Mouse (Mus musculus) activated CD4-positive, CD25-positive, alpha-beta regulatory T cell, adult 4 months (primary cell): ENCODE data around the gene Lgr4. TPM values are rescaled to one million over a fixed set of nuclear protein-coding genes. Genes with fewer than 3 reads are reported as not detected.

Source experiments
- ATAC-seq: one replicate; pipeline ENCODE4 v1.8.0; 2017
- polyA plus RNA-seq, 2 experiments: library from polyadenylated mRNA; unstranded; fragments of 100-300 nt; shearing (Covaris generic); gene quantifications; one replicate each; pipeline ENCODE4 v1.2.1; 2017

Gene Lgr4
- polyA plus RNA-seq, 2 experiments from 2014 or later = 0.42 TPM; not detected in 1

DNA sequence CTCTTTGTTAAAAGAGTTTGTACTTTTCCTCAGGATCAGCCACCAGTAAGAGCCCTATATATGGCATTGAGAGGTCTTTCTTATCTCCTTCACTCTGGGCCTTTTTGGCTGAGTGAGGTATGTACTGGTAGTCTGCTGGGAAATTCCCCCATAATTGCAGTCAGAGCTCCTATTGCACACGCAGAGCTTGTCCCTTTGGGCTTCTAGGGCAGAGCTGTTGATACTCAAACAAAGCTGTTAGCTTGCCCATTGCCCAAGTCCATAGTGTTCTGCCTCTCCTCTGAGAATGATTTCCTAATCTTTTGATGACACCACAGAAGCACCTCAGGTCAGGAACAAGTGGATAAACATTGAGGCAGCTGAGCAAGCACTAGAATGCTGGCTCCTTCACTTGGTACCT is 67.5 kb downstream of the Lgr4 start:
- ATAC-seq = no peak

DNA sequence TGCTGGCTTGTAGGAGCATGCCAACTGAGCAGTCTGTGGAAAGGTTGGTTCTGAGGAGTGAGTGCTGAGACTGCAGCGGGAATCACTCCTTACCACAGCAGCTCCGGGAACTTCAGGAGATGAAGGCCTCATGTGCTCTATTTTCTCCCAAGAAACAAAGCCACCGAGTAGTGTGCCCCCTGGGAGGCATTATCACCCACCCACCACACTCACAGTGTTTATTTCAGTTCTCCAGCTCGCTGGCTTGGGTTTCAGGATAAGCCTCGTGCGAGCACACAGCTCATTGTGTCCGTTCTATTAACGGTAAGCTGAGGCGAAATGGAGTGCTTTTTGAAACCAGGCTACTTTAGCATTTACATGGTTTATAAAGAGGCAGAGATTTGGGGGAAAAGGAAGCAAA is 68.1 kb downstream of the Lgr4 start:
- no peak for ATAC-seq

DNA sequence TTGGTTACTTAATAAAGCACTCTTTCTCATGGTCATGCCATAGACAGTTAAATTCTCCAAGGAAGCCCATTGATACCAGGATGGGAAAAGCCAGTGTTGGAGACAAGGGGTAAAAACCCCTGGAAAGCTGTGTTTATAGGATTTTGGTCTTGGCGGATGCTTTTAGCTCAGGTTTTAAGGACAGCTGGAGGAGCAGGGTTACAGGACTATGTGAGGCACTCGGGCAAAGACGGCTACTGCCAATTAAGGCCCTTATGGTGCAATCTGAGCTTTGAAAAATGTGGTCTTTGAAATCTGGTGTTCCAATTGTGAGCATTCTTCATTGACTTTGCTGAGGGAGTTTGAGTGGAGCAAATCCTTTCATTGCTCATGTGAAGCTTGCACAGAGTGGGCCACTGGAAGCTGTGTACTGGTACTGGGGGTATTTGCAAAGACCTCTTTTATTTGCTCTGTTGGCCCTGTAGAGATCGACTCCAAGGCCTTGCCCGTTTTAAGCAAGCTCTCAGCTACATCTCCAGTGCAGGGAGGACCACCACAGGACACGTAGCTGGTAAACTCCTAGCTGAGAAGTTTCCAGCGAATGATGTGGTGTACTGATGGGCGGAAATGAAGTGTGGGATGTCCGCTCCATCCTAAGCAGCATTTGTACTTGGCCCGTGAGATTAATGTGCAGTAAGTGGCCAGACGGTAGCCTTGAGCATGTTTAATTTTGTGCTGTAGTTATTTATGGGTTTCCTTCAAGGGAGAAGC is 68.8 kb downstream of the Lgr4 start:
- no peak for ATAC-seq

DNA sequence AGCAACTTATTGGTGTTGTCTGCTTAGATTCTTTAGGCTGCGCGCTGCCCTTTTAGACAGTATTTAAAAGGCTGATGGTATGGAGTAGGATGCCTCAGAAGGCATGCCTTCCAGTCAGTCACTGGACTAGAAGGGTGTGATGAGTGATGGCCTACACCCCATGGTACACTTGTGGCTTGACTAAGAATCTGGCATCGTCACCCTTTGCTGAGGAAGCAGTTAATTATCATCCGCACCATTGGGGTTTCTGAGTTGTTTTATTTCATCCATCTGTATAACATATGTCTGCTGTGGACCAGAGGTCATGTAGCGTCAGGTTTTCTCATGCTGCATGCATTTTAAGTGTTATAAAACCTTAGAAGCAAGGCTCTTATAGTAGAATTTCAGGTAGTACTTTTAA is 70.5 kb downstream of the Lgr4 start:
- ATAC-seq = no peak

DNA sequence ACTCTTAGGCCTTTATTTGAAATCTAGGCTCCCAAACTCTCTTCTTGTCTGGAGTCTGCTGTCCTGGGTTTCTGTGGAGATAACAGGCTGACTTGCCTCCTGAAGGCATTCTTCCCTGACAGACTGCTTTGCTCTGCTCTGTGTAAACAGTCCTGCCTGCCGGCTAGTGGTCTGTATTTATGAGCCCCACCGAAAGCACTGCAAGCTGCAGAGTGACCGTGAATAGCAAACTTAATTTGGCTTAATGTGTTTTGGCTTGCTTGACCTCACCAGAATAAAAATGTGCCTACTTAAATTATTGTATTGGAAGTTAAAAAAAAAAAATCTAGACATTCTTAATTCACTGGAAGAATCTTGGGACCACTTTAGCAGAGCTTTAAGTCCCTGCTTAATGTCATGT is 71.7 kb downstream of the Lgr4 start:
- ATAC-seq = no peak

DNA sequence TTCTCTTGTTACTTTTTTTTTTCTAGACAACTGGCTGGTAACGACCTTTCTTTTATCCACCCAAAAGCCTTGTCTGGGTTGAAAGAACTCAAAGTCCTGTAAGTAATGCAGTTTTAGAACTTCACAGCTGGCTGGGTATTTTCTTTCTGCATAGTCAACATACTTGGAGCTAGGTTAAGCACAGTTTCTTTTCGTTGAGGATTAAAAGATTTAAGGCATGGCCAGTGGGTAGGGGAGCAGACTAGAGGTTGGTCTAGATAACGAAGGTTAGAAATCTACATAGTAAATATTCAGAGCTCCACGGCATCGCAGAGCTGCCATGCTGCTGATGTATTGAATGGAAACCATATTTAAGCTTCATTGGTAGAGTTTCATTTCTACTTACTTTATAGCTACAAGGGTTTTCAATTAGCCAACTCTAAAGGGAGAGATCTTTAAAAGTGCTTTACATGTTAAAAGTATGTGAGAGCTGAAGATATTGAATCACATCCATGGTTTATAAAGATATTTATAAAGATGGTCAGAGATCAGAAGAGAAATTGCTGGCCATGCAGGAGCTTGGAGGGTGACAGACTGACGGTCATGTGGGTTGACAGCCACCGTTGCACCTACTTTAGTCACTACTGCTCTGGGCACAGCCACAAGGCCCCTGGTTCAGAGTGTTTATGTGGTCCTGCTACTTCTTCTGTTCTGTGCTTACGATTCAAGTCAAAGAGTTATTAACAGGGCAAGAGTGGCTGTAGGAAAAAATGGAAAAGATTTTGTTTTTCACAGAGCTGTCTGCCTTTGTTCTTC is 72.4 kb downstream of the Lgr4 start:
- no peak for ATAC-seq

DNA sequence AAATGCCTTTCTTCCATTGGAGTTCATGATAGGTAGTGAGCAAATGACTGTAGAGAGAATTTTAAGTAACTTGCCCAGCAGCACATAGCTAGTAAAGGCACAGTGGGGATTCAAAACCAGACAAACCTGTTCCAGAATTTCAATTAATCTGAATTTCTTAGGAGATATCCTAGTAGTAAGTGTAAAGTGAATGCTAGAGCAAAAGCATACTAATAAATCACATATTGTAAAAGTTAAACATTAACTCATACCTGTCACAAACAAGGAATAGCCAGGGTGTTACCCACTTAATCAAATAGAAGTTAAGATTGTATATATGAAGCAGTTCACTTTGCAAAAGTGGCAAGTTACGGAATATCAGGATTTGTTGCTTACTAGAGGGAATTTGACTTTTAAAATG is 74.3 kb downstream of the Lgr4 start:
- no peak for ATAC-seq

DNA sequence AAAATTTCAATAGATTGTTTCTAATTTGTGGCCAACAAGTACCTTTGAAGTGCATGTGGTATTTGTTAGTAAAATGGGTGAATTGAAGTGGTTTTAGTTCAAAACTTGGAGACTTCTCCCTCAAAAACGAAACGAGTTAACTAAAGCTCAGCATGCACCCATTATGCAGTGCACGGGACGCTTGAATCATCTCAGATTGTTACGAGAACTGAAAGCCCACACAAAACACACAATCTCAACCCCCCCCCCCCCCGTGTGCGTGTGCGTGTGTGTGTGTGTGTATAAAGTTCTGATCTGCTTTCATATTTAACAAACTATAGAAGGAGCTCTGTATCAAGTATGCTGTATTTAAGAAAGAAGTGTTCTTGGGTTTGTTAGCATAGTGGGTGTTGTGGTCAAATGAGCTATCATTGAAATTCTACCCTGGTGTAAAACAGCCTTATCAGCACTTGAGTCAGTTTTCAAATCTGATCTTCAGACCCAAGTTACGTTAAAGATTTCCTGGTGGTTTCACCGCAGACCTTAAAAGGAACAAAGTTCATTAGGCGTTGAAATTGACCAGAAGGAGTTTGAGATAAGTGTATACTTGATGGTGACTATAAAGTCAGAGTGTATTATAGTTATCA is 75.1 kb downstream of the Lgr4 start:
- no peak for ATAC-seq

DNA sequence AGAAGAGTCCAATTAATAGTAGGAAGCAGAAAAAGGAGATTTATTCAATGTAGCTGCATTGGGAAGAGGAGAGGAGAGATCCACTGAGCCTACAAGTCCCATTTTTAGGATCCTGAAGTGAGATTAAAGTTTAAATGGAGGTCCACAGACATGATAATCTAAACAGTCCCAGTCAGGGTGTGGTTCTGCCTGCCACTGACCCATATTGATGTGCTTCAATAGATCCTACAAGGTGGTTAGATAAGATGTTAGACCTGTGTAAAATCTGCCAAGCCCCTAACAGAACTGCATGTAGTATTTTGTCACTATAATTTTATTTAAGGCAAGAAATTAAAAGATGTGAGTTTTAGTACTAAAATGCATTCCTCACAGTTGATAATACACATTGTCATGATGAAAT is 76.0 kb downstream of the Lgr4 start:
- no peak for ATAC-seq

DNA sequence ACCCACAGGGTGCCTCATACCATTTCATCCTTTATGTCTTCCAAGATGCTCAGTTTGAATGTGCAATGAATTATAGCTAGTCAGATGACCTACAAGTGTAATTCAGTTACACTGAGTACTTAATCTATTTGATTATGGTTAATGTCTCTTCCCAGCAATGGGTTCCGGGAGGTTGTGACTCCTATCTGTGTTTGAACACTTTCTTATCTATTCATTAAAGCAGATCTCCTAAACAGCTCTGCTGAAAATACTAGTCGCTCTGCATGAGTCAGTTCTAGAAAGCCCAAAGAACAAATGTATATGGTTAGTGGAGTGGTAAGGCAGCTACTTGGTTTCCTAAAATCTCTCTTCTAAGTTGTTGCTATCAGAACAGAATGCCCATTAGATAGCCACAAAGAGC is 77.6 kb downstream of the Lgr4 start:
- no peak for ATAC-seq

DNA sequence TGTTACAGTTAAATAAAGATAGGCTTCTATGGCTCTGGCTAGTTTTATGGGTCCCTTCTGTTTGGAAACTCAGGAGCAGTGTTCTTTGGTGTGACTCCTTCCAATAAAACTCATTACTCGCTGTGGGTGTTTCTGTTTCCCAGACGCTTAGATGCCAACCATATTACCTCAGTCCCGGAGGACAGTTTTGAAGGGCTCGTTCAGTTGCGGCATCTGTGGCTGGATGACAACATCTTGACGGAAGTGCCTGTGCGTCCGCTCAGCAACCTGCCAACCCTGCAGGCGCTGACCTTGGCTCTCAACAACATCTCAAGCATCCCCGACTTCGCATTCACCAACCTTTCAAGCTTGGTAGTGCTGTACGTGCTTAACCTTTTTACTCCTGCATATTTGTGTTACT is 79.0 kb downstream of the Lgr4 start:
- ATAC-seq = no peak

DNA sequence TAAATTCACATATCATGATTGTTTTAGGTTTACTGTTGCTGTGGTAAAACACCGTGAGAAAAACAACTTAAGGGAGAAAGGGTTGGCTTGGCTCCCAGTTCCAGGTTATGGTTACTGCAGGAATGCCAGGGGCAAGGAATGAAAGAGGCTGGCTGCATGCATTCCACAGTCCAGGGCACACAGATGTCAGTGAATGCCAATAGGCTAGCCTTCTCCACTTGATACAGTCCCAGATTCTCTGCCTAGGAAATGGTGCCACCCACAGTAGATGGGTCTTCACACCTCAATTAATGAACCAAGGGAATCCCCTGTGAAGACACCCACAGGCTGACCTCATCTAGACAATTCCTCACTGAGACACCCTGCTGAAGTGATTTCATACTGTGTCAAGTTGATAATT is 87.2 kb downstream of the Lgr4 start:
- ATAC-seq = no peak

DNA sequence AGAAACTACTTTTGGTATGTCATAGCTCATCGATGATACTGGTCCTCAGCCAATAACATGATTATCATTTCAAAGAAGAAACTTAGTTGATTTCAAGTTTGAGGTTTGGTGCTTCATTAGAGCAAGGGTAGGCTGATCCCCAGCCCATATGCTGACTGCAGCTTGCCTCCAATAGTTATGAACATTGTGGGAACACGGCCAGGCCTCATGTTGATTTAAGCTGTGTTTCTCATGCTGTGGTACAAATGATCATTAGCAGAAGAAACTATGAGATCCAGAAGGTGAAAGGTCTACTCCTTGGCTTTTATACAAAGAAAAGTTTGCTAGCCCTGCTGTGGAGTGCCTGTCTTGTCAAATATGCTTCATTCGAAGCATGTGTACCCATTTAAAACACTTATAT is 87.7 kb downstream of the Lgr4 start:
- ATAC-seq = no peak

DNA sequence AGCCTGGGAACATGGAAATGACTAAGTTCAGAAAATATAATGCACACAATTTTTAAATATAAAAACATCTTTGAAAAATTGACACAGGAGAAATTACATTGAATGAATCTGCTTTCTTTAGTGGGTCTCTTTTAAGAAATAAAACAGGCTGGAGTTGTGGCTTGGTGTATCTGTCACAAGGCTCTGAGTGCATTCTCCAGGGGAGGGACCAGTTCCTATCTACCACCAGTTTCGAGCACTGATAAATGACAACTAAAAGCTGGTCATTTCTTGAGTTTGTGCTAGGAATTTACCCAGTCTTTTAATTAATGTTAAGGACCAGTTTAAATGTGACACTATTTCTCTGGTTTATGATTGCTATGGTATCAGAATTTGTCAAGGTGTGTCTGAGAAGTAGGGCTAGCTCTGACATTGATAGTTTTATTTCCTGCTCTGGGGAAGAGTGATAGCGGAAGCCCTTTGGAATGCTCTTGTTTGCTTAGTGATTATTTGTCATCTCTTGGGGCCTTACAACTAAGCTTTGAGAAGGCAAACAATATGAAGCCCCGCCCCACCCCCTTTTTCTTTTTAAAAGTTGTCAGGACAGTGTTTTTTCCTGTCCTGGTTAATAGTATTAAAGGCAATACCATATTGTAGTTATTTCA is 88.3 kb downstream of the Lgr4 start:
- no peak for ATAC-seq

DNA sequence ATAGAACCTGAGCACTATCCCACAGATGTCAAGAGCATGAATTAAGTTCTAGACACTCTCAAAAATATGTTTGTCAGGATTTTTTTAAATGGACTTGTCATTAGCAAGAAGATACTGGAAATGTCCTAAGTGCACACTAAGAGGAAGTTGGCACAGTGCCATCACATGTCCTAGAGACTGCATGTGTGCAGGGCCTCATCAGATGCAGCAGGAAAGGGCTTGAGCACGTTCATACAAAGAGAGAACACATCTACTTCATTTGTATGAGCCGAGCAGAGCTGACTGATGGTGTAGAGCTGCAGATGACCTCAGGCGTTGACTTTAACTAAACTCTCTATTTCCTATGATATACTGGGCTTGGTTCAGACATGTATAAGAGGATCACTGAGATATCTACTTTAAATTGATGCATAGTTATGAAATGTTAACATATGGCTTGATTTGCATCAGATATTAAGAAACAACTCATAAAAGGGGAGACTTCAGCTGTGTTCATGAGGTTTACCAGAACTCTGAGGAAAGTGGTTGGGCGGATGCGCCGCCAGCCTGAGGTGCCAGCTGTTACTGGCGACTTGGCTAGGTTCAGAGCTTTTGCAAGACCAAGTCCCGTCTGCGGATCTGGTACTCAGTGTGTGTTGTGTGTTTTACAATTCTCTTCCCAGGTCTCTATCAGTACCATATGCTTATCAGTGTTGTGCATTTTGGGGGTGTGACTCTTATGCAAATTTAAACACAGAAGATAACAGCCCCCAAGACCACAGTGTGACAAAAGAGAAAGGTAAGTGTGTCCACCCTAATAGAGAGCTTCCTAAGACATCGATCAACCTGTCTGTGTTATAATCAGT is 90.2 kb downstream of the Lgr4 start:
- ATAC-seq = no peak

DNA sequence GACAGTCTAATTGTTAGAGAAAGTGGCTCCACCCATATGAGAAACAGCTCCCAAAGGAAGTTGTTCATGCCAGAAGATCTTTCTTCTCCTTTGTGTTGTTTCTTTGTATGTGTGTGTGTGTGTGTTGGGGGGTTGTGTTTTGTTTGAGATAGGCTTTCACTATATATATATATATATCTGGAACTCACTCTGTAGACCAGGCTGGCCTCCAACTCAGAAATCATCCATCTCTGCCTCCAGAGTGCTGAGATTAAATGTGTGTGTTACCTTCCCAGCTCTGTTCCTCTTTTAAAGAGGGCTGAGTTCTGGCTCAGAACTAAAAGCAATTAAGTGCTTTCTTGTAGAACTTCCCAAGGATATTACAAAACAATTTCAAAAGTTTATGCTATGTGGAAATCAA is 92.0 kb downstream of the Lgr4 start:
- no peak for ATAC-seq

DNA sequence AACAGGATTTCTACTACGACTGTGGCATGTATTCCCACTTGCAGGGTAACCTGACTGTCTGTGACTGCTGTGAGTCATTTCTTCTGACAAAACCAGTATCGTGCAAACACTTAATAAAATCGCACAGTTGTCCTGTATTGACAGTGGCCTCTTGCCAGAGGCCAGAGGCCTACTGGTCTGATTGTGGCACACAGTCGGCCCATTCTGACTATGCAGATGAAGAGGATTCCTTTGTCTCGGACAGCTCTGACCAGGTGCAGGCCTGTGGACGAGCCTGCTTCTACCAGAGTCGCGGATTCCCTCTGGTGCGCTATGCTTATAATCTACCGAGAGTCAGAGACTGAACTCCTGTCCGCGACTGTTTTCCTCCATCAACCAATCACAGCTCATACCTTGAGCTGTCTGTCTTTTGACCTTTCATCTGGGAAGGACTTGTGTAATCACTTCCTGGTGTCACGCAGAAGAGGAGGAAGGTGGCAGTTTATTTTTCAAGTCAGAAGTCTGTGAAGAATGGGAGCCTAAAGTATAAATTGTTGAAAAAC is 94.8 kb downstream of the Lgr4 start:
- ATAC-seq = no peak

DNA sequence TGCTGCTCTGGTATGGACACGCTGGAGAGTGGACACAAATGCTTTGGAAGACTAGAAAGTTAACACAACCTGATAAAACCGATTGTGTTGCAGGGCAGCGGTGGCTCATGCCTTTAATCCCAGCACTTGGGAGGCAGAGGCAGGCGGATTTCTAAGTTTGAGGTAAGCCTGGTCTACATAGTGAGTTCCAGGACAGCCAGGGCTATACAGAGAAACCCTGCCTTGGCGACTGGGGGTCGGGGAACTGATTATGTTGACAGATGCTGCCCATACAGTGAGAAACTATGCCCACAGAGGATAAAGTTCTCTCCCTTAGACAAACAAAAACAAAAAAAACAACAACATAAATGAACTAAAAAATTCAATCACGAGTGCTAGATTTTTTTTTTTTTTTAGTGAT is 99.6 kb downstream of the Lgr4 start:
- ATAC-seq = no peak

DNA sequence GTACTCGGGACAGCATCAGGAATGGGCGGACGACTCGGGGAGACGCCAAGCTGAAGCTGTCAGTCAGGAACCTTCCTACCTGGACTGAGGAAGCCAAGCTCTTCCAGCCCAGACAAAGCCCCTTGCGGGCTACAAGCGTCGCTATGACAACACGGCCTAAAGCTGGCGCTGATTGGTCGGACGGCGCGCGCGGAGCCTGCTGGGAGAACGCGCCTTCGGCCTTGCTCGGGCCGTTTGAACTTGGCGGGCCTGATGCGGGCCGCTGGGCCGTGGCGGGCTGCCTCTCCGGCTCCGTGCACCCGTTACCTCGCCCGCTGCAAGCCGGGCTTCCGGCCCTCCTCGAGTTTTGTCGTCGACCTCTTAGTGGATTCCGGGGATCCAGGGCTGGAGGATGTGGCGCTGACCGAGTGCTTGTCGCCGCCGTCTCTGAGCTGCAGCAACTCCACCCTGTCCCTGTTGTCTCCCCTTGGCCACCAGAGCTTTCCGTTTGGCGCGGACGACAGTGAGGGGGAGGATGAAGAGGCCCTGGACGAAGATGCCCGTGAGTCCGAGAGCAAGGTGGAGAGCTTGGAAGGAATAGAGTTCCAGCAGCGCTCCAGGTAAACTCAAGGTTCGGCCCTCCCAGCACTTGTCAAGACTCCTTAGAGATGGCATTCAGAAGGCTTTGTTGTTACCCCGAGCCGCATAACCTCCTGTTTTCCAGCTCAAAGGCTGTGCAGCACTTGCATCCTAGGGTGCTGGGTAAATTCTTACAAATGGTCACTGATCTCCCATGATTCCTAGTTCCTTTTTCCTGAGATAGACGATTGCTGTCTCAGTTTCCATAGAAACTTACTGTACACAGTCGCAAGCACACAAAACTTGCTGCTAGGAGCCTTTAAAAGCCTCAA is 100.4 kb downstream of the Lgr4 start, which contains the start of gene Ccdc34:
TSS of gene Ccdc34 (plus strand) at position 202 of the 890 bp plus-strand sequence.
- peak; percentile 96 for ATAC-seq

DNA sequence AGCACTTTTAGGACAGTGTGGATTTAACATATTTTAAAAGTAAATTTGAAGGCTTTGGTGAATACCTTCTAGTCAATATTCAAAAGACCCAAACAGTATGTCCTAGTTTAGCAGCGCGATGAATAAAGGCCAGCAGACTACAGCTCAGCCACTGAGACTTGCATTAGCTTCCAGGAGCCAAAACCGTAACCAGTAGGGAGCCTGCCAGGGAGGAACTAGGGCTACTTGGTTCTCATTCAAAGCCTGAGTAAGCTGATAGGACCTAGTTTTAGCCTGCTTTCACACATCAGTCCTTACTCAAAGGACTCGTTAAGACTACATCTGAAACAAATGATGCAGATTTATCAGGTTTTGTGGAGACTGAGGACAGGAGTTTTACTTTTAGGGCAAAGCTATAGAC is 102.2 kb downstream of the Lgr4 start:
- ATAC-seq = no peak

DNA sequence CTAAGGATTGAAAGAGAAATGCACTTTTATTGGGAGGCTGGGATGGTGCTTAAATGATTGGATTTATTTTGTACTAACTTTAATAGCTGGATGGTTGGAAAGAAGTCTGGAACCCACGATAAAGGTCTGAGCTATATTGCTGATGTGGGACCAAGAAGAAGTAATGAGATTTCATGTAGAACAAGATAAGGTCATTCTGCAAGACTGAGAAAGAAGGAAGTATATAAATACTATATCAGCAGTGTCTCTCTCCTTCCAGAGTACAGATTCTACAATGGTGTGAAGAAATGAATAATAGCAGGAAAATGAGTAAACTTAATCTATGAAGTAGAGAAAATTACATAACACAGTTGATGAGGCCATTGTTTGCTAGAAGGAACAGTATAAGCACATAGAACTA is 103.0 kb downstream of the Lgr4 start:
- no peak for ATAC-seq
